Mouse (Mus musculus) mouse embryonic stem cell (cell line): ENCODE data around the gene Ythdf1.

ENCODE experiments used
- in situ Hi-C, 2 experiments: fragments of 300-500 bp; cut with MboI; formaldehyde crosslinking; loops; 1 replicate in 1 of 2; 3 replicates in 1 of 2; pipeline ENCODE4 v1.14.3; 2019 to 2020; ENCODE audit warnings: low sequenced_read_pairs in 2 of 2, low pct_unique_long_range_greater_than_20kb in 1 of 2, mixed read lengths in 1 of 2; ENCODE audit not compliant: unreplicated experiment in 1 of 2

Ythdf1 gene

DNA sequence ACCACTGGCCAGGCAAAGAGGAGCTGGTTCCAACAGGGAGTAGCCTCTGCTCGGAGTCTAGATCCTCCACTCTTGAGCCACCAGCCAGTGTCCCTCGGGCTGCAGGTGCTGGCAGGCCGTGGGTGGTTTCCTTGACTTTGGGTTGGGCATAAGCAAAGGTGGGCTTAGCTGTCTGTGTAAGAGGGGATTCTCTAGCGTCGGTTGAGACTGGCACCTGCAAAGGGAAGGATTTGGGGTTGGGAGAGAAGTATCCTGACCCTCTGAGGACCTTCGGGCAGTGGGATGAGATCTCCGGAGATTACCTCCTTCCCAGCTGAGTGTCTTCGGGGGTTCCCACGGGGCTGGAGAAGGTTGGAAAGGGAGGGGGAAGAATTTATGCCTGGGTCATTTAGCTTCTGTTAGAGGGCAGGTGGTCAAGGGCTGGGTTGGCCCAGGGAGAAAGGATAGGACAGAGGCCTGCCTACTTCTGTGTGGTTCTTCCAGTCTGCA, 28.9 kb downstream of the Ythdf1 start:
- in situ Hi-C loops: loop anchor here (5.0 to 10.0 kb wide), 2 partner anchors 105 to 107 kb away; no protein-coding TSS in a partner anchor

DNA sequence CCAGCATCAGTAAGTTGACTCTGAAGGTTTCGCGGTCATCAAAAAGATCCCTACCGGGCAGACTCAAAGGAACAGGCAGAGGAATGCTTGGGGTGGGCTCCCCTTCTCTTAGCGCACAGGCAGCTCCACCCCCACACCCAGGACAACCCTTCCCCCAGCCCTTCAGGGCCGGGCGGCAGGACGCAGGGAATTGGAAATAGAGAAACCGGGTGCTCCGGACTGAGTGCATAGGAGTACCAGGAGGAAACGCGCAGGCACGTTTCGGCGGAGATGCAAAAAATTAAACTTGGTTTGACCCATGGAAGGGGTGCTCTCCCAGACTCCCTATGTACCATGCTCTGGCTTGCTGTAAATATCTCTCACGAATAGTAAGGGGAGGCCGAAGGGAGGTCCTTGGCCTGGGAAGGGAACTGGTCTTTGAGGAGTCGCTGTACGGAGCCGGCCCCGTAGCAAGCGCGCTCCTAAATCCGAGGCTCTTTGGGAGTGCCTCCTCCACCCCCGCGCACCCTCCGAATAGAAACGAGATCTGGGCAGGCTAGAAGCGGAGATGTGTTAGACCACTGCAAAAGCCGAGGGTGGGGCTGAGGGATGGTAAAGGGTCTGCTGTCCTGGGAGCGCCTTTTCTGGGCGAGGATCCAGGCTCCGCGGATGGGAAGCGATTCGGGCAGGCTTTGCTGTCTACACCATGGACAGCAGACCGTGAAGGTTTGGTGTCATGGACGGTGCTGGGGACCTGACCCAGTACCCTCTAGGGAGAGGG, 29.5 kb downstream of the Ythdf1 start:
- in situ Hi-C loops: loop anchor here (5.0 to 10.0 kb wide), 2 partner anchors 104 to 106 kb away; no protein-coding TSS in a partner anchor

DNA sequence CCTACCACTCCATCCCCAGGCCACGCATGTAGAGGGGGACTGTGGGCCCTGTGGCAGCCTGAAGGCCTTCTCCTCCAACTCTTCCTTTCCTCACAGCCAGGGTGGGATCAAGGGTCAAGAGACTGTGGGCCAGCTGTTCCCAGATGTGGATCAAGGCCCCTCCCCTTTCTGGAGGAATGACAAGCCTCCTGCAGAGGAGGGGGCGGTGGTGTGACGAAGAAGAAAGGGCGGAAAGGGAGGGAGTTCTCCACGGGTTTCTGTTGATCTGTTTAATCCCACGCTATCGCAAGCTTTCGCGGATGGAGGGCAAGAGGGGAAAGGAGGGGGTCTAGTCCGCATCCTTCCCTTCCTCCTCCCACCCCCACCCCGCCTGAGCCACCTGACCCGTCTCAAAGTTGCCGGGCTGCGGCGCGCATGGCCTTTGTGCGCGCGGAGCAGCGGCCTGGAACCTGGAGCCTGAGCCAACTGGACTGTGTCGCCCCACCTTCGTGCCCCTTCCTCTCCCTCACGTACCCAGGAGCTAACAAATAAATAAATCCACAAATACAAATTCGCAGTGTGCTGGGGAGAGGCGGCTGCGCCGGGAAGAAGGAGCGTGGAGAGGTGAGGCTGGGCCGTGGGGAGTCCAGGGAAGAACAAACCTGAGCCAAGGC, 30.2 kb downstream of the Ythdf1 start:
- in situ Hi-C loops: loop anchor here (5.0 to 10.0 kb wide), 2 partner anchors 103 to 106 kb away; no protein-coding TSS in a partner anchor

DNA sequence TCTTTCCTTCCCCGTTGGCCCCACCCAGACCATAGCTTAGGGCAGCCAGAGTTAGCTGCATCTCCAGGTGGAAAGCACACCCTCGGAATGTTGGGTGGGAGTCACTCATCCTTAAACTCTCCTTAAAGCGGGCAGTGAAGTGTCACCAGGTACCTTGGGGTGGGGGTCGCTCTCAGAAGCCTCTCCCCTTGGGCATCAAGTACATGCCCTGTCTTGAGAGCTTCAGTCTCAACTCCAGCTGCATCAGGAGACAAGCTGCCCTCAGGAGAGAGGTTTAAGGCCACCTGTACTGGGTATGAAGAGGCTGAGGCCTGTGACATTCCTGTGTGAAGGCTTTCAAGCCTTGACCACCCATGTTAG, 30.8 kb downstream of the Ythdf1 start:
- in situ Hi-C loops: loop anchor here (5.0 to 10.0 kb wide), 2 partner anchors 103 to 105 kb away; no protein-coding TSS in a partner anchor

- in situ Hi-C loops: no loop called here
Observed at GRCm38 (mm10) chr2:180889271-180889920, 31.4 kb downstream of the Ythdf1 start.

DNA sequence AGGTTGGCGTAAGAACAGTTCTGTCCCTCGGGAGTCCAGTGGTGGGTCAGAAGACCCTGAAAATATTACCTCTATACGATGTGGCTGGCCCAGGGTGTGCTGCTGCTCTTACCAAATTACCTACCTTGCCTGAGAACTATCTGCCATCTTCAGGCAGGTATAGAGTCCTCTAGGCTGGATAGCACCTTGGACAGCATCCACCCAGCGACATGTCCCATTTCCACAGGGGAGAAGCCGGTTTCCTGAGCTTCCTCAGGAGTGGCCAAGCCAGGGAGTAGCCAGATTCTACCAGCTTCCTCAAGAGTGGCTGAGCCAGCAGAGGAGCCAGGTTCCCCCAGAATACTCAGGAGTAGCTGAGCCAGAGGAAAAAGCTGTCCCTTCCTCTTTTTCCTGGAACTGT, 35.5 kb downstream of the Ythdf1 start:
- in situ Hi-C loops: no loop called here

- in situ Hi-C loops: no loop called here
Observed at GRCm38 (mm10) chr2:180881281-180881680, 39.5 kb downstream of the Ythdf1 start.

DNA sequence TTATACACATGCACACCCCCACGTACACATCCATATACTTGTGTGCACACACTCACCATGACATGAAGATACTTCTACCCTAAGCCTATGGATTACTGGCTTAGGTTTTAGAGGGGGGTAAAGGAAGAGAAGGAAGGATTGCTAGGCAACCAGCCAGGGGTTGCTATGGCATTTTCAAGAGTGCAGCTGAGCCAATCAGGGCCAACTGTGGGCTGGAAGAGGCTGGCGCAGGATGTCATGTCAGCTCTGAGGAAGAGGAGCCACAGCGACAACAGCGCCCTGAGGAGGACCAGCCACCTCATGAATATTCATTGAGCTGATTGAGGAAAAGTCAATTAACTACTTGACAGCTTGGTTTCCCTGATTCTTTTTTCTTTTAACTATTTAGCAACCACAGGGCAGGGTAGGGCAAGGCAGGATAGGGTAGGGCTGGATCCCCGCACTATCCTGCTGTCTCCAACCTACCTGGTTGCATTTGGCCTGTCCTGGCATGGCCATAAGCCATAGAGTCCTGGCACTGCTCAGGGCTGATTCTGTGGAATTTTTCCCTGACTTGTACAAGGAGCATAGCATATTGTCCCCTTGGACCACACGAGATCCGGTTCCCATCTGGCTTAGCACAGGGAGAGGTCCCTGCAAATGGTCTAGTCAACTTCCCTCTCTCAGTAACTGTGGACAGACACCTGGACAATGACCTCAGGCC, 41.2 kb downstream of the Ythdf1 start:
- in situ Hi-C loops: no loop called here

GRCm38 (mm10) chr2:180870006-180870405, 50.7 kb downstream of the Ythdf1 start:
- in situ Hi-C loops: no loop called here

DNA sequence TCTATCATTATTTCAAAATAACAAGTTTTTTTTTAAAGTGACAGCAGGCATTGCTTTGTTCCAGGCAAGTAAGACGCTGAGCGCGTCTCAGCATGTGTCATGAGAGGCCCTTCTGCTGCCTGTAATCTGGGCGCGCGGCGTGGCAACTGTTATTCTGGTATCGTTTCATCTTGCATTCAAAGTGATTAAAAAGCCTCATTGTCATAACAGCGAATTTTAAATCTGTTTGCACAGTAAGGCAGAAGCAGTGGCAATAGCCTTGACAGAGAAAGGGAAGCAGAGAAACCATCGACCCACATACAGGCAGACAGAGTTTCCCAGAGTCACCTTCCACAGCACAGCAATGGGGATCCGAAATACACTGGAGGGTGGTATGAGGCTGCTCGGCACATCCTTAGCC, 59.2 kb downstream of the Ythdf1 start:
- in situ Hi-C loops: no loop called here

GRCm38 (mm10) chr2:180857121-180857520, 63.6 kb downstream of the Ythdf1 start:
- in situ Hi-C loops: no loop called here

DNA sequence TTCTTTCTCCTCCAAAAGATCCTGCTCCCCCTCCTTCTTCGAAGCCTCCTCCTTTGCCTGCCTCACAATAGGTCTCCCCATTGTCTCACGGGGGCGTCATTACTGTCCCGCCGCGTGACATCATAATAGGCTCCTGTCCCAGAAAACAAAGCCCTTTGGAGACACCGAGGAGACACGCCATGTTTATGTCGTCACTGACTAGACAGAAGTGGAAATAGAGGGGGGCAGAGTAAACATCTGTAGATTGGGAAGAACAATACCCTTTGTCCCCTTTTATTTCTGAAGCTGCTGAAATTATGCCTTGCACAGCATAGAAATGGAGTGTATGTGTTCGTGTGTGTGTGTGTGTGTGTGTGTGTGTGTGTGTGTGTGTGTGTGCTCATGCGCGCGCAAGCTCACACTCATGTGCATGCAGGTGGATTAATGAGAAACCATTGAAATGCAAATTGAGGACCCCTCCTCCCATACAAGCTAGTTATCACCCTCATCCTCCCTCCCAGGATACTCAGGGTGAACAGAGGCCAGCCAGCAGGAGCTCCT, 65.7 kb downstream of the Ythdf1 start:
- in situ Hi-C loops: no loop called here
